Mouse (Mus musculus) midbrain, embryonic 15.5 days (tissue): ENCODE results near the gene Slc28a1. TPM values are rescaled to one million over a fixed set of nuclear protein-coding genes. Genes with fewer than 3 reads are reported as not detected.
"Not testable (repeated sequence)": the region's sequence is repeated elsewhere in the genome, so short reads cannot be mapped to it uniquely, and the experiment has no call there.

ENCODE experiments used
- ATAC-seq: fragments of 200-750 bp; cut with Nextera tagmentation; replicated peaks from 2 replicates; pipeline ENCODE4 v1.8.0; 2017; ENCODE audit warnings: moderate TSS enrichment
- H3K27ac ChIP-seq: fragments of 300-500 bp; sonication (generic); 2 replicates; pipeline ENCODE4 v1.5.1; 2015; ENCODE audit warnings: mild to moderate bottlenecking, inconsistent platforms
- H3K27me3 ChIP-seq: fragments of 300-500 bp; sonication (generic); replicated peaks from 2 replicates; pipeline ENCODE4 v1.6.1; 2015; ENCODE audit warnings: inconsistent platforms
- H3K36me3 ChIP-seq: fragments of 300-500 bp; sonication (generic); replicated peaks from 2 replicates; pipeline ENCODE4 v1.6.1; 2015; ENCODE audit warnings: inconsistent platforms
- H3K4me1 ChIP-seq: fragments of 300-500 bp; sonication (generic); 2 replicates; pipeline ENCODE4 v1.6.1; 2015; ENCODE audit warnings: inconsistent platforms
- H3K4me2 ChIP-seq: fragments of 300-500 bp; sonication (generic); 2 replicates; pipeline ENCODE4 v1.6.1; 2015; ENCODE audit warnings: inconsistent platforms, mild to moderate bottlenecking, moderate library complexity
- H3K4me3 ChIP-seq: fragments of 300-500 bp; sonication (generic); 2 replicates; pipeline ENCODE4 v1.5.1; 2015; ENCODE audit warnings: mild to moderate bottlenecking, inconsistent platforms
- H3K9ac ChIP-seq: fragments of 300-500 bp; sonication (generic); 2 replicates; pipeline ENCODE4 v1.6.1; 2015; ENCODE audit warnings: mild to moderate bottlenecking, inconsistent platforms
- H3K9me3 ChIP-seq: fragments of 300-500 bp; sonication (generic); 2 replicates; pipeline ENCODE4 v1.6.1; 2016; ENCODE audit warnings: inconsistent platforms
- WGBS: fragments of 180-500 bp; shearing (Covaris S2); methylation state at CpG from one replicate; pipeline ENCODE4 v1.1.7; 2015; ENCODE audit warnings: mixed read lengths; 5-methylcytosine and 5-hydroxymethylcytosine counted together
- polyA plus RNA-seq: library from polyadenylated mRNA; unstranded; fragments of >200 nt; fragmentation: Nextera tagmentation; extraction: Ambion mirVana; gene quantifications from 2 replicates; pipeline ENCODE4 v1.2.1, GENCODE M21; 2015

Gene Slc28a1
- polyA plus RNA-seq, 1 experiment from 2014 or later: not detected

DNA sequence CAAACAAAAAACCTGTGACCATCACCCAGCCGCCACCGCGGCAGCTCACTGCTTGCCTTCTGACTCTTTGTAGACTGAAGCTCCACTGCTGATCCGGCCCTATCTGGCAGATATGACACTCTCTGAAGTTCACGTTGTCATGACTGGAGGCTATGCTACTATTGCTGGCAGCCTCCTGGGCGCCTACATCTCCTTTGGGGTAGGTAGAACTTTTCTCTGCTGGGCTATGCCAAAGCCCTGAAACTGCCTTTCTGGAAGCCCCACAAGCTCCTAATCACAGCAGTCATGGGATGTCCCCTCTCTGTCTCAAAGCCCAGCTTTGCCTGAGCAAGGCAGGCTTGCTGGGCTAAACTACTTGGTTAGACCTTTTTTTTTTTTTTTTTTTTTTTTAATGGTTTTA is 38.7 kb downstream of the Slc28a1 start:
- ATAC-seq: no peak
- H3K9ac ChIP-seq: no peak overlapping the region
- no peak overlapping the region for H3K4me2 ChIP-seq
- WGBS: 94% methylated on average over 6 of the region's 6 CpGs
- no peaks in the 10 kb centered on the region for H3K4me1 ChIP-seq
- H3K27ac ChIP-seq: no peak overlapping the region
- no peaks in the 10 kb centered on the region for H3K27me3 ChIP-seq
- H3K4me3 ChIP-seq: no peak overlapping the region
- no peaks in the 10 kb centered on the region for H3K36me3 ChIP-seq
- no peaks in the 10 kb centered on the region; the same call in 1 of the 2 replicates for H3K9me3 ChIP-seq

- not testable (repeated sequence) for H3K4me3 ChIP-seq, H3K27me3 ChIP-seq, H3K4me1 ChIP-seq, H3K9me3 ChIP-seq, H3K36me3 ChIP-seq, ATAC-seq, H3K27ac ChIP-seq, H3K9ac ChIP-seq, H3K4me2 ChIP-seq
Observed at GRCm38 (mm10) chr7:81154244-81154643, 39.6 kb downstream of the Slc28a1 start.

- Histone ChIP-seq H3K27me3 (no peaks in the 10 kb centered on the region), H3K4me3 (no peak overlapping the region), H3K9ac (no peak overlapping the region), H3K9me3 (no peaks in the 10 kb centered on the region; the same call in 1 of the 2 replicates), H3K36me3 (no peaks in the 10 kb centered on the region), H3K4me1 (no peaks in the 10 kb centered on the region), H3K27ac (no peak overlapping the region), H3K4me2 (no peak overlapping the region)
- ATAC-seq: 0 out of 2 replicates have a peak, but pooled peaks have one; percentile 20
- 0% methylated on average over 3 of the region's 3 CpGs for WGBS
Observed at GRCm38 (mm10) chr7:81154960-81155359, 40.4 kb downstream of the Slc28a1 start.

GRCm38 (mm10) chr7:81158933-81159332 is 44.3 kb downstream of the Slc28a1 start:
- ATAC-seq: no peak
- no peak overlapping the region for H3K4me3 ChIP-seq
- no peaks in the 10 kb centered on the region for H3K9me3 ChIP-seq
- no peaks in the 10 kb centered on the region for H3K36me3 ChIP-seq
- H3K4me1 ChIP-seq: no peaks in the 10 kb centered on the region
- no peaks in the 10 kb centered on the region for H3K27me3 ChIP-seq
- WGBS: 77% methylated on average over 7 of the region's 7 CpGs
- H3K9ac ChIP-seq: no peak overlapping the region
- H3K27ac ChIP-seq: no peak overlapping the region
- no peak overlapping the region for H3K4me2 ChIP-seq

DNA sequence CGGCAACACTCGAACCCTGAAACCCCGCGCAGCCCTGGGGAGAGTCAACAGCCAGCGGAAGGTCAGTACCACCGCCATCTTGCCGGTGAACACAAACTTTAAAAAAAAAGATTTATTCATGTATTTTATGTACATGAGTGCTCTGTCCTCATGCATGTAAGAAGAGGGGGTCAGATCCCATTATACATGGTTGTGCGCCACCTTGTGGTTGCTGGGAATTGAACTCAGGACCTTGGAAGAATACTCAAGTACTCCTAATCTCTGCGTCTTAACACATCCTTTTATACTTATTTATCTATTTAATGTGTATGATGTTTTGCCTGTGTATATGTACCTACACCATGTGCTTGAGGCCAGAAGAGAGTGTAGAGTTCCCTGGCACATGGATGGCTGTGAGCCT is 47.1 kb downstream of the Slc28a1 start:
- no peak overlapping the region for H3K4me3 ChIP-seq
- no peaks in the 10 kb centered on the region for H3K36me3 ChIP-seq
- H3K9me3 ChIP-seq: no peaks in the 10 kb centered on the region
- no peak overlapping the region for H3K4me2 ChIP-seq
- no peak overlapping the region for H3K27ac ChIP-seq
- H3K27me3 ChIP-seq: no peaks in the 10 kb centered on the region
- H3K4me1 ChIP-seq: no peaks in the 10 kb centered on the region
- 0 out of 2 replicates have a peak, but pooled peaks have one; percentile 42 for ATAC-seq
- no peak overlapping the region for H3K9ac ChIP-seq
- 78% methylated on average over 9 of the region's 9 CpGs for WGBS

- Histone ChIP-seq H3K9ac (no peak overlapping the region), H3K36me3 (no peaks in the 10 kb centered on the region), H3K27me3 (no peaks in the 10 kb centered on the region), H3K4me3 (no peak overlapping the region), H3K27ac (no peak overlapping the region), H3K4me1 (no peaks in the 10 kb centered on the region), H3K9me3 (no peaks in the 10 kb centered on the region), H3K4me2 (no peak overlapping the region)
- no peak for ATAC-seq
- 38% methylated on average over 4 of the region's 4 CpGs for WGBS
Observed at GRCm38 (mm10) chr7:81162345-81162744, 47.7 kb downstream of the Slc28a1 start.

DNA sequence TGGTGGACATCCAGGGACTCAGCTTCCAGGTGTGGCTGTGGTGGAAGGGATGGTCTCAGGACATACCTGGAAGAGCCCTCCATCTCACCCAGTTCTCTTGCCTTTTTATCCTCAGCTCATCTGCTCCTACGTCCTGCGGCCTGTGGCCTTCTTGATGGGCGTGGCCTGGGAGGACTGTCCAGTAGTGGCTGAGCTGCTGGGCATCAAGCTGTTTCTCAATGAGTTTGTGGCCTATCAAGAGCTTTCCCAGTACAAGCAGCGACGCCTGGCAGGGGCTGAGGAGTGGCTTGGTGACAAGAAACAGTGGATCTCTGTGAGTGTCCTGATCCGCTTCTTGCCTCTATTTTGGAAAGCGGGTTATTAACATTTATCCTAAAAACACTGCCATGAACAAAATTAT is 49.8 kb downstream of the Slc28a1 start:
- Histone ChIP-seq H3K9ac (no peak overlapping the region), H3K4me1 (no peaks in the 10 kb centered on the region), H3K27ac (no peak overlapping the region), H3K27me3 (no peaks in the 10 kb centered on the region), H3K9me3 (no peaks in the 10 kb centered on the region), H3K4me2 (no peak overlapping the region), H3K36me3 (no peaks in the 10 kb centered on the region), H3K4me3 (no peak overlapping the region)
- 64% methylated on average over 7 of the region's 7 CpGs for WGBS
- ATAC-seq: no peak

- 37% methylated on average over 3 of the region's 3 CpGs for WGBS
Observed at GRCm38 (mm10) chr7:81167124-81167523, 52.5 kb downstream of the Slc28a1 start.

GRCm38 (mm10) chr7:81169351-81169750 is 54.8 kb downstream of the Slc28a1 start:
- Histone ChIP-seq H3K27me3 (no peaks in the 10 kb centered on the region), H3K9ac (no peak overlapping the region), H3K27ac (no peak overlapping the region), H3K4me3 (no peak overlapping the region), H3K9me3 (no peaks in the 10 kb centered on the region; the same call in 1 of the 2 replicates), H3K4me1 (no peaks in the 10 kb centered on the region), H3K36me3 (no peaks in the 10 kb centered on the region), H3K4me2 (no peak overlapping the region)
- 85% methylated on average over 7 of the region's 7 CpGs for WGBS
- no peak for ATAC-seq

More at GRCm38 (mm10) chr7:81167124-81167523, 52.5 kb downstream of the Slc28a1 start:
- Histone ChIP-seq H3K9me3 (no peaks in the 10 kb centered on the region), H3K4me3 (no peak overlapping the region), H3K27ac (no peak overlapping the region), H3K27me3 (no peaks in the 10 kb centered on the region), H3K9ac (no peak overlapping the region), H3K36me3 (no peaks in the 10 kb centered on the region), H3K4me1 (no peaks in the 10 kb centered on the region), H3K4me2 (no peak overlapping the region)
- ATAC-seq: peak; percentile 60; the same call in 1 of the 2 replicates

DNA sequence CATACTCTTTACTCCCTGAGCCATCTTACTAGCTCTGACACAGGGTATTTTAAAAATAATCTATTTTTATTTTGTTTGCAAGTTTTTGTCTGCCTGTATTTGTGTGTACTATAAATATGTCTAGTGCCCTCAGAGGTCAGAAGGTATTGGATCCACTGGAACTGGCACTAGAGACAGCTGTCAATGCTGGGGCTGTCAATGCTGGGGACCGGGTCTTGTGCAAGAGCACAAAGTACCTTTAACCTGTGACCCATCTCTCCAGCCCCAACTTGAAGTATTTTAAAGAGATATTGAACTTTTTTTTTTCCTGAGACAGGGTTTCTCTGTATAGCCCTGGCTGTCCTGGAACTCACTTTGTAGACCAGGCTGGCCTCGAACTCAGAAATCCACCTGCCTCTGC is 59.3 kb downstream of the Slc28a1 start:
- Histone ChIP-seq H3K4me2 (no peak overlapping the region), H3K4me3 (no peak overlapping the region), H3K27ac (no peak overlapping the region), H3K4me1 (no peaks in the 10 kb centered on the region), H3K9me3 (no peaks in the 10 kb centered on the region; the same call in 1 of the 2 replicates), H3K9ac (no peak overlapping the region), H3K27me3 (no peaks in the 10 kb centered on the region), H3K36me3 (no peaks in the 10 kb centered on the region)
- ATAC-seq: no peak
- 99% methylated on average over 2 of the region's 2 CpGs for WGBS

DNA sequence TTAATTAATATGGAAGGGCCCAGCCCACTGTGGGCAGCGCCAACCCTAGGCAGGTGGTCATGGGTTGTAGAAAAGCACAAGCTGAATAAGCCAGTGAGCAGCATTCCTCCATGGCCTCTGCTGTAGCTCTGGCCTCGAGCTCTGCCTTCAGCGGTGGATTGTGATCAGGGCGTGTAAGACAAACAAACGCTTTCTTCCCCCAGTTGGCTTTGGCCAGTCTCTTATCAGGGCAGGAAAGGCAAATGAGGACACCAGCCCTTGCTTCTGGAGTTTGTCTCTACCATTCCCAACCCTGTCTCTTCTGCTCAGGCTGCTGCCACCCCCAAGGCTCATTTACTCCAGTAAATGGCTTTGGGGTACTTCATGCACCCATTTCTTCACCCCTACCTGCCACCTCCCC is 60.1 kb downstream of the Slc28a1 start:
- no peaks in the 10 kb centered on the region for H3K4me1 ChIP-seq
- 88% methylated on average over 5 of the region's 5 CpGs for WGBS
- H3K9me3 ChIP-seq: no peaks in the 10 kb centered on the region; the same call in 1 of the 2 replicates
- H3K36me3 ChIP-seq: no peaks in the 10 kb centered on the region
- no peak overlapping the region for H3K4me3 ChIP-seq
- no peaks in the 10 kb centered on the region for H3K27me3 ChIP-seq
- H3K4me2 ChIP-seq: no peak overlapping the region
- H3K9ac ChIP-seq: no peak overlapping the region
- no peak overlapping the region for H3K27ac ChIP-seq
- ATAC-seq: no peak

DNA sequence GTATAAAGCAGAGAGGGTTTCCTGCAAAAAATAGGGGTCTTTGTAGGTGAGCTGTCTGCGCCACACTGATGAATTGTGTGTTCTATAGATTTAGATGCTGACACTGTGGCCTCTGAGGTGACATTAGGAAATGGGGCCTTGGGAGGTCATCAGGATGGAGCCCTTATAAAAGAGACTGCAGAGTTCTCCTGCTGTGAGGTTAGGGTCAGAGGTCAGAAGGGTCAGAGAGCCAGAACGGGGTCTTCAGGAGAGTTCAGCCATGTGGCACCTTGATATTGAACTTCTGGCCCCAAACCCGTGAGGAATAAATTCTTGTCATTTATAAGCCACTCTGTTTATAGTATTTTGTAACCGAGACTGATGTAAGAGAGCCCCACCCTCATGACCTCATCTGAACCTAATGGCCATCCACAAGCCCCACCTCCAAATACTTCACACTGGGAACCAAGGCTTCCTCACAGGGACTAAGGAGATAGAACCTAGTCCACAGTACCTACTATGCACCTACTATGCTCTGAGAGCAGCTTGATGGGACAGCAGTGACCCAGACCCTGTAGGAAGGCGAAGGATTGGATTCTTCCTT is 61.7 kb downstream of the Slc28a1 start:
- H3K4me3 ChIP-seq: no peak overlapping the region
- H3K4me2 ChIP-seq: no peak overlapping the region
- H3K4me1 ChIP-seq: no peaks in the 10 kb centered on the region
- no peak overlapping the region for H3K27ac ChIP-seq
- no peak overlapping the region for H3K9ac ChIP-seq
- 48% methylated on average over 5 of the region's 5 CpGs for WGBS
- H3K36me3 ChIP-seq: no peaks in the 10 kb centered on the region
- H3K27me3 ChIP-seq: no peaks in the 10 kb centered on the region
- no peak for ATAC-seq
- H3K9me3 ChIP-seq: no peaks in the 10 kb centered on the region; the same call in 1 of the 2 replicates

GRCm38 (mm10) chr7:81179494-81179893 is 64.9 kb downstream of the Slc28a1 start:
- no peaks in the 10 kb centered on the region for H3K4me1 ChIP-seq
- H3K4me3 ChIP-seq: no peak overlapping the region
- no peak for ATAC-seq
- no peak overlapping the region for H3K27ac ChIP-seq
- H3K27me3 ChIP-seq: no peaks in the 10 kb centered on the region
- no peak overlapping the region for H3K4me2 ChIP-seq
- H3K9ac ChIP-seq: no peak overlapping the region
- H3K9me3 ChIP-seq: no peaks in the 10 kb centered on the region
- WGBS: 78% methylated on average over 5 of the region's 5 CpGs
- no peaks in the 10 kb centered on the region for H3K36me3 ChIP-seq
